Mouse (Mus musculus) kidney, adult 18-20 months (tissue): ENCODE data around the gene Mtch1.
"Not testable (repeated sequence)": the region's sequence is repeated elsewhere in the genome, so short reads cannot be mapped to it uniquely, and the experiment has no call there.

Source experiments
- DNase-seq: peaks from one replicate; pipeline ENCODE4 v3.0.0; 2021

Mtch1 gene

DNA sequence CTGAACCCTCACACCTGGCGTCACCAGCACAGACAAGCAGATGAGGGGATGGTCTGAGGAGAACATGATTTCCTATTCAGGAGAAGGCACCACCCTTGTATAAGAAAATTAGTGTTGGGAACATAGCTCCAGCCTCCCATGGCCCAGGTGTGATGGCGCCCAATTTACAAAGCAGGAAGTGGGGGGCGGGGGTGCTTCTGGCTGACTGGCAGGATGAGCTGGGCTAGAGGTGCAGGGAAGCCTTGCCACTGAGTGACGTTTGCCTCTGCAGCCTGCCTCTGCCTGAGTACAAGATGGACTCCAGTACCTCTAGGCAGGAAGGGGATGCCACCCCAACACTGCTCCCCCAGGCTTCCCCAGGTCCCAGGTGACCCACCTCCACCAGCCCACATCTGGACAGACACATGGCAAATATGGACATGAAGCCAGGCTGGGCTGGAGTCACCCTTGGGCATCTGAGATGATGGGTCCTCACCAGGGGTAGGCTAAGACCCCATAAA is 15.5 kb downstream of the Mtch1 start:
- DNase-seq: no peak

DNA sequence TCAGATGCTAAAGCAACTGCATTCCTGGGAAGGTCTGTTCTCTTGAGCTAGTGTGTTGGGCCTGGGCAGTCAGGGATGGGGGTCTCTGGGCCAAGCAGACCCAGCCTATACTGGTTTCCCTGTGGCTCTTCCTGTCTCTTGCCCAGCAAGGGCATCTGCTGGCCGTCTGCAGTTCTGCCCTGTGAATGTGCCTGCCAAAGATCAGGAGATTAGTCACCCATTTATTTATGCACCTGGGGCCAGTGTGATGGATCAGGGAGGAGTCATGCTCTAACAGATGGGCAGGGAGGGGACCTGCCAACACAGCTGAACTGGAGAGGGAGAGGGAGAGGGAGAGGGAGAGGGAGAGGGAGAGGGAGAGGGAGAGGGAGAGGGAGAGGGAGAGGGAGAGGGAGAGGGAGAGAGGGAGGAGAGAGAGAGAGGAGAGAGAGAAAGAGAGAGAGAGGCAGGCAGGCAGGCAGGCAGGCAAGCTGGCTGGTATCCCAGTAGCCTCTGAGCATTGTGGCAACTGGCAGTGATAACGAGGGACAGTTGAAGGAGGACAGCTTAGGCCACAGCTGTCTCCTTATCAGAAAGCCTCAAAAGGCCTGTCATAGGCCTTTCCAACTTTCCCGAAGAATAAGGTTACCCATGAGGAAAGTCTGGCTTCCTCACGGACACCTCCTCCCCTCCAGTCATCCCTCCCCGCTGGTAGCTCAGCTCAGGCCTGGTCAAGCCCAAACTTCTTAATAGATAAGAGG is 16.9 kb downstream of the Mtch1 start:
- DNase-seq: no peak

- no peak for DNase-seq
These were observed 17.5 kb downstream of the Mtch1 start for GRCm38 (mm10) chr17:29330221-29330620.

DNA sequence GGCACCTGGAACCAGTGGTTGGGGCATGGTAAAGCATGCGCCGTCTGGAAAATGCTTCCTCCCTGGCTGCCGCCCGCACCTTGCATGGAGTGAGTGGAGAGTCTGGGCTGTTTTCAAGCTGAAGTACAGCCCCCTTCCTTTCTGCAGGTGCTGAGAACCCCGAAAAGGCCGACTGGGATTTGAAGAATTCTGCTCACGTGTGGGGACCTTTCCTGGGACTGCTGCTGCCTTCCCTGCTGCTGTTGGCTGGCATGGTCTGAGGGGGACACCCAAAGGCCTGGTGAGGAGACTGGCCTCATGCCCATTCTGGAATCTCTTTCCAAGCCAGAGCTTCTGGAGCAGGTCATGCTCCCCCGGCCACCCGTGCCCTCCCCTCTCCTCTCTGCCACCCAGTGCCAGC is 20.0 kb downstream of the Mtch1 start:
- DNase-seq: no peak

DNA sequence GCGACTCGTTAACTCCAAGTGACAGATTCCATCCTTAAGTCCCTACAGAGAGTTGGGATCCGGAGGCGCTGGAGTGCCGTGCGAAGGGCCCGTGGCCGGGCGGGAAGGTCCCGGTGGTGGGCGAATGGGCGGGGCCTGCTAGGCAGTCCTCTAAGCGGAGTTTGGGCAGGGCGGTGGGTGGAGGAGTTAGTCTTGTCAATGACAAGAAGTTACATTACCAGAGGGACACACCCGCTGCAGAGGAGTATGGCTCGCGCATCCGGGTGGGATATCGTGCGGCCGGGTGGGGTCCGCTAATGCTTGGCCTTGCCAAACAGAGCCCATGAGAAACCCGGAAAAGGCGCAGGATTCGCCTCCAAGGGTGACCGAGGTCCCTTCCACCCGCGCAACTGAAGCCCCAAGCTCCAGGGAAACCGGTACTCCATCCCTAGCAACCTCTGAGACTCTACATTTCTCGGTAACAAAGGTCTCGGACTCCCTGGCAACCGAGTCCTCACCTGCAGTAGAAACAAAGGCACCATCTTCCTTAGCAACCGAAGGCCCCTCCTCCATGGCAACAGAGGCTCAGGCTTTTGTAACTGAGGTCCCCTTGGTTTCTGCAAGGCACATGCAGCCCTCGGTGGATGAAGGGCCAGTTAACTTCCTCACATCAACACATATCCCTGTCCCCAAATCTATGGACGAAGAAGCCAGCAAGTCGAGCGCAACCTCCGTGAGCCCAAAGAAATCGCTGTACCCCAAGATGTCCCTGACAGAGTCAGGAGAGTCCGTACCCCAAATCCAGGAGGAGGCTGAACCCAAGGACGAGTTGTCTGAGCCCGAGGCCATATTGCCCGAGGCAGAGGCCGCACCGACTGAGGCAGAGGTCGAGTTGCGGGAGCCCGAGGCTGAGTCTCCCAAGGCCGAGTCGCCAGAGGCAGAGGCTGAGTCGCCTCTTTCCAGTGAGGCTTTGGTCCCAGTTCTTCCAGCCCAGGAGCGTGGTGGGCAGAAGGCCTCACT is 20.9 kb downstream of the Mtch1 start:
- no peak for DNase-seq

GRCm38 (mm10) chr17:29325831-29326230 is 21.9 kb downstream of the Mtch1 start:
- no peak for DNase-seq

DNA sequence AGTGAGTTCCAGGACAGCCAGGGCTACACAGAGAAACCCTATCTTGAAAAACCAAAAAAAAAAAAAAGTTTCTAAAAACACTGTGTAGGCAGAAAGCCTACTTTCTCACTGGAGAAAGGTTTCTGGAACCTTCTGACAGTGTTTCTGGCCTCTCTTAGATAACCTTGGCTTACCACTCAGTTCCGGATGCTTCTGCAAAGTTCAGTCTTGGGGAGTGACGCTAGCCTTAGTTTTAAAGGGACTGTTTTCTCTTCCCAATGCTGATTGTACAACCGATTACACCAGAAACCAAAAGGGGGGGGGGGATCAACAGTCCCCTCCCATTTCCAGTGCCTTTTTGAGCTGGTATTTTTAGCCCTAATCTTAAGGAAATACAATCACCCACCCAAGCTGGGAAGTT is 24.1 kb downstream of the Mtch1 start:
- DNase-seq: no peak

- DNase-seq: peak; percentile 50
These were observed 25.2 kb downstream of the Mtch1 start for GRCm38 (mm10) chr17:29322603-29322962.

- no peak for DNase-seq
These were observed 25.8 kb downstream of the Mtch1 start for GRCm38 (mm10) chr17:29321765-29322602.

- DNase-seq: no peak
These were observed 27.7 kb downstream of the Mtch1 start for GRCm38 (mm10) chr17:29319881-29320639.

DNA sequence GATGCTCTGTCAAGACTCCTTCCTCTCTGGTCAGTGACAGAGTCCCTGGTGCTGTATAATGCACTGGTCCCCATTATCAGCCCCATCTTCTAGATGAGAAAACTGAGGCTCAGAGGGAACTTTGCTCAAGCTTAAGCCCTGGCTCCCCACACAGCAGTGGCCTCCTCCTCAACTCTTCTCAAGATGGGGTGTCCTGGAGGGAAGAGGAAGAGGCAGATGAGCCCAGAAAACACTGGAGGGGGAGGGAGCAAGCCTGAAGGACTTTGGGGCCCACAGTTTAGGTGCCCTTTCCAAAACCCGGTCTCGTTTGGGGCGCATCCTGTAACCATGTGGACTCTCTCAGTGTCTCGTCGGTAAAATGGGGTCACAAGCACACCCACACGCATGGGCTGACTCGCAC is 28.3 kb downstream of the Mtch1 start:
- DNase-seq: no peak

- no peak for DNase-seq
These were observed 28.9 kb downstream of the Mtch1 start for GRCm38 (mm10) chr17:29318731-29319250.

- DNase-seq: not testable (repeated sequence)
These were observed 30.4 kb downstream of the Mtch1 start, which contains the start of gene Pi16 for GRCm38 (mm10) chr17:29317380-29317779. Gene Pi16 (plus strand): TSS chr17:29317680.

GRCm38 (mm10) chr17:29316891-29317290 is 30.8 kb downstream of the Mtch1 start:
- DNase-seq: no peak

GRCm38 (mm10) chr17:29315672-29316465 is 31.9 kb downstream of the Mtch1 start:
- DNase-seq: no peak

GRCm38 (mm10) chr17:29313300-29313699 is 34.4 kb downstream of the Mtch1 start:
- DNase-seq: no peak

DNA sequence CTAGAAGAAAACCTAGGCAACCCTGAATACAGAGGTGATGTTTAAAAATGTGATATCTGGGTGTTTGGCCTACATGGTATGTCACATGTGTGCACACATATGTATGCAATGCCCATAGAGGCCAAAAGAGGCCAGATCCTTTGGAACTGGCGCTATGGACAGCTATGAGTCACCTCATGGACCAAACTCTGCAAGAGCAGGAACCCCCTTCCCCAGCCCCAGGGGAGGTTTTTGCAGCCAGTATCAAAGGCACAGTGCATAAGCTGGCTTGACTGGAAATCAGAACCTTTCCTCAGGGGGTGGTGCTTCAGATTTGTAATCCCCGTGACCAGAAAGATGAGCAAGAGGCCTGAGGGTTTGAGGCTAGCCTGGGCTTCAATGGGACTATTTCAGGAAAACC is 35.7 kb downstream of the Mtch1 start:
- DNase-seq: no peak

DNA sequence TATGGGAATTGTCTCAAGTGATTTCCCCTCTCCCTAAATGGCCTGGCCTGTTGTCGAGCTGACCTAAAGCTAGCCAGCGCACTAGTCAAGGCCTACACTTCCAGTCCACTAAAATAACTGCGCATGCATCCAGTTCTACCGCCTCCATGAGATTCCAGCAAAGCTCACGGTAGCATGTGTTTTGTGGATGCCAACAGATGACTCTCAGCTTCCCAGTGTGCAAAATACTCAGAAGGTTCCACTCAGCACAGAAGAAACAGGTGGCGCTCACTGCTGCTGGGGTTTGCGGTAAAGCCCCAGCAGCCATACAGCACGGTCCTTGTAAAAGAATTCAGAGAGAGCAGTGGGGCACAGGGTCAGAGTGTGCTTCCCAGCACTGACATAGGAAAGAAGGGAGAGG is 36.1 kb downstream of the Mtch1 start:
- DNase-seq: no peak

GRCm38 (mm10) chr17:29310056-29310623 is 37.6 kb downstream of the Mtch1 start:
- no peak for DNase-seq

DNA sequence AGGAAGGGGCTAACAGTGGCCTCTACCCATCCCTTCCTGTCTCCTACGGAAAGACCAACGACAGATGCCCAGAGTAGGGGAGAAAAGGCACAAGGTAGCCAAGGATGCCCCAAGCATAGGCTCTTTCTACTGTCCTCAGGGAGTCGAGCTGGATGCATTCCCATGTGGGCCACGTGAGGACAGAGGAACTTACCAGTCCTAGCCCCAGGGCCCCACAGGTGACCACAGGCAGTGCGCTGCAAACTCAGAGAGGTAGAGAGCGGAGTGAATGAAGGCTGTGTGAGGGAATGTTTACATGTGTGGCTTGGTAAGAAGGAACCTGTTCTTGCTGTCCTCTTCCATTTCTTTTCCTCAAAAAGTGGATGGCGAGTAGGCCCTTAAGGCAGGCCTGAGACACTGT is 41.9 kb downstream of the Mtch1 start:
- DNase-seq: no peak
